Mouse (Mus musculus): ENCODE measurements around the gene 4930556J24Rik. TPM values are rescaled to one million over a fixed set of nuclear protein-coding genes. Genes with fewer than 3 reads are reported as not detected.

4930556J24Rik gene
- total and polyA plus RNA-seq, 2 experiments from 2014 or later: 0.25 TPM; not detected in 1

DNA sequence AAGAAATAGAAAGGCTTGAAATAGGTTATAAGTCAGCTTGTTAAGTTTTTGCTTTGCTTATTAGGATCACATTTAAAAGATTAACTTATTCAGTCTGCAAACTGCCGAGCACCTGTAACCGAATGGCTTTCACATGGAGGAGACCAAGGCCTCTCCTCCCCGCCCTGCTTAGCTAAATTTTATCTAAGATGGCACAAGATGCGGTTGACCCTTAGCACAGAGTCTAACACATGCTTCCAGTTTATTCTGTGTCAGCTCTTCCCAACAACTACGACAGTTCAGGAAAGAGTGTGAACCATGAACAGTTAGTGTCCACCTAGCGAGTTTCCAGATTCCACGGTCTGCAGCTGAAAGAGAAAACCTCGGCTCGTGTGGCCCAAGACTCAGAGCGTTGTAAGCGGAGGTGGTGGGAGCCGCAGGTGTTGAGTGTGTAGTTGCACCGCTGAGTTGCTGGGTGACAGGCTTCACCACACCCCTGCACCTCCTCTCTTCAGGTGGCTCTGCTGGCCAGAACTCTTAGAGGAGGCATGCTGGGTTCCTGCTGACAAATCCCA is 39.2 kb downstream of the 4930556J24Rik start:
- no peak for TF ChIP-seq CTCF (IDR thresholded peaks at IDR 0.05; ENCODE audit: low read depth)
- DNase-seq (ENCODE audit: low spot score) (no peak), ATAC-seq (no peak)
- H3K9ac ChIP-seq (replicated peaks; ENCODE audit: low read length): no peak overlapping the region
- no peak overlapping the region for H3K4me2 ChIP-seq (ENCODE audit: low read depth, low read length)
- no peak overlapping the region for H3K27ac ChIP-seq
- no peaks in the 10 kb centered on the region for H3K36me3 ChIP-seq (ENCODE audit: insufficient read depth, low read length)
- no peaks in the 10 kb centered on the region for H3K27me3 ChIP-seq (ENCODE audit: insufficient read depth, low read length)
- H3K4me3 ChIP-seq (ENCODE audit: low read length): no peak overlapping the region
- 80% methylated on average over 13 of the region's 13 CpGs for WGBS
- no peaks in the 10 kb centered on the region for H3K4me1 ChIP-seq (ENCODE audit: insufficient read depth, low read length)
- no peaks in the 10 kb centered on the region for H3K9me3 ChIP-seq (ENCODE audit: low read length)

DNA sequence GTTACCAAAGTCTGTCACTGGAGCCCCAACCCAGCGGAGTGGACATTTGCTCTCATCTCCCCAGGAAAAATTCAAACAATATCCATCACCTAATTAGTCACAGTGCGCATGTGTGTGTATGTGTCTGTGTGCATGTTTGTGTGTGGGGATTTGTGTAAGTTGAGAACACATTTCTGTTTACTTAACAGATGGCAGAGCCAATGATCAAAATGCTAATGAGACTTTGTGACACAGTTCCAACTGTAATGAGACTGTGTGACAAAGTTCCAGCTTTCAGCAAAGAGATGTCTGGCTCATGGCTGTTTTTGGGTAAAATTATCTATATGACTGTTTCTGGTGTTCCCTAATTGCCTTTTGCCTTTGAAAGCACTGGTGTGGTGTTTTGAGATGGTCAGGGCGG is 40.3 kb downstream of the 4930556J24Rik start:
- Histone ChIP-seq H3K36me3 (ENCODE audit: insufficient read depth, low read length) (no peaks in the 10 kb centered on the region), H3K27me3 (ENCODE audit: insufficient read depth, low read length) (no peaks in the 10 kb centered on the region), H3K9ac (replicated peaks; ENCODE audit: low read length) (no peak overlapping the region), H3K4me2 (ENCODE audit: low read depth, low read length) (no peak overlapping the region), H3K4me3 (ENCODE audit: low read length) (no peak overlapping the region), H3K4me1 (ENCODE audit: insufficient read depth, low read length) (peaks cover 2% of the 10 kb centered on the region; the same call in 1 of the 2 replicates), H3K27ac (no peak overlapping the region), H3K9me3 (ENCODE audit: low read length) (no peaks in the 10 kb centered on the region)
- WGBS: 65% methylated on average over 3 of the region's 3 CpGs
- ATAC-seq (no peak), DNase-seq (ENCODE audit: low spot score) (no peak)
- no peak for TF ChIP-seq CTCF (IDR thresholded peaks at IDR 0.05; ENCODE audit: low read depth)

DNA sequence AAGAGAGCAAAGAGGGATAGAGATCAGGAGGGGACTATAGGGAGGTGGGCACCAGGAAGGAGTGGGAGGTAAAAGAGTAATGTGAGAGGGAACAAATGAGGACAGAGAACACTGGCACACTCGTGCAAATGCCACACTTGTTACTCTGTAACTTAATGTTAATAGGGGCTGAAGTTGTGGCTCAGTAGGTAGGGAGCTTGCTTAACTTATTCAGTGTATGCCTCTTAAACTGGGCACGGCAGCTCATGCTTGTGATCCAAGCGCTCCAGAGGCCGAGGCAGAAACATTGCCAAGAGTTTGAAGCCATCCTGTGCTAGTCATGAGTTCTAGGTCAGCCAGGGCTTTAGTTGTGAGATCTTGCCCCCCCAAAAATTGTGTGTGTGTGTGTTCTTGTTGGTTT is 41.4 kb downstream of the 4930556J24Rik start:
- no peak for TF ChIP-seq CTCF (IDR thresholded peaks at IDR 0.05; ENCODE audit: low read depth)
- no peak for ATAC-seq
- WGBS: 69% methylated on average over 4 of the region's 4 CpGs

DNA sequence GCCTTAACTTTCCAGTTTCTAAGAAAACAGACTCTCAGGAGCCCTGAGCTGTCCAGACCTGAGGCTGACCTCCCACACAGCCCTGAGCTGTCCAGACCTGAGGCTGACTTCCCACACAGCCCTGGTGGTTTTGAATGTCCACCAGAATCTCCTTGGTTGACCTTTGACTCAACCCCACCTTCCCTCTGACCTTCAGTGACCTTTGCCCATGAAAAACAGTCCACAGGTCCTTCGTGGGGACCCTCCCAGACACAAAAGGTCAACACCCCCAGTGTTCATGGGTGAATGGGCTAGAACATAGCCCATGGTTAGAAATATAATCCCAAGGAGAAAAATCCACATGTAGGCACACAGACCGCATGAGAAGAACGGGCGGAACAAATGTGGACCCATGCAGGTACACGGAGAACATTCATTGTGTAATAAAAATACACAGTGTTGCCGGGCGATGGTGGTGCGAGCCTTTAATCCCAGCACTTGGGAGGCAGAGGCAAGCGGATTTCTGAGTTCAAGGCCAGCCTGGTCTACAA is 42.8 kb downstream of the 4930556J24Rik start:
- Histone ChIP-seq H3K9me3 (ENCODE audit: low read length) (no peaks in the 10 kb centered on the region), H3K4me3 (ENCODE audit: low read length) (no peak overlapping the region), H3K9ac (replicated peaks; ENCODE audit: low read length) (no peak overlapping the region), H3K4me1 (ENCODE audit: insufficient read depth, low read length) (peaks cover 5% of the 10 kb centered on the region; the same call in 1 of the 2 replicates), H3K27me3 (ENCODE audit: insufficient read depth, low read length) (no peaks in the 10 kb centered on the region), H3K27ac (no peak overlapping the region), H3K36me3 (ENCODE audit: insufficient read depth, low read length) (no peaks in the 10 kb centered on the region), H3K4me2 (ENCODE audit: low read depth, low read length) (no peak overlapping the region)
- 78% methylated on average over 9 of the region's 9 CpGs for WGBS
- DNase-seq (ENCODE audit: low spot score) (no peak), ATAC-seq (no peak)
- no peak for TF ChIP-seq CTCF (IDR thresholded peaks at IDR 0.05; ENCODE audit: low read depth)

More for the DNA sequence above, 41.4 kb downstream of the 4930556J24Rik start:
- Histone ChIP-seq H3K4me3 (ENCODE audit: low read length) (no peak overlapping the region), H3K27me3 (ENCODE audit: insufficient read depth, low read length) (no peaks in the 10 kb centered on the region), H3K9ac (replicated peaks; ENCODE audit: low read length) (no peak overlapping the region), H3K9me3 (ENCODE audit: low read length) (no peaks in the 10 kb centered on the region), H3K36me3 (ENCODE audit: insufficient read depth, low read length) (no peaks in the 10 kb centered on the region), H3K4me1 (ENCODE audit: insufficient read depth, low read length) (peaks cover 5% of the 10 kb centered on the region; the same call in 1 of the 2 replicates), H3K27ac (no peak overlapping the region), H3K4me2 (ENCODE audit: low read depth, low read length) (no peak overlapping the region)
- no peak for DNase-seq (ENCODE audit: low spot score)

DNA sequence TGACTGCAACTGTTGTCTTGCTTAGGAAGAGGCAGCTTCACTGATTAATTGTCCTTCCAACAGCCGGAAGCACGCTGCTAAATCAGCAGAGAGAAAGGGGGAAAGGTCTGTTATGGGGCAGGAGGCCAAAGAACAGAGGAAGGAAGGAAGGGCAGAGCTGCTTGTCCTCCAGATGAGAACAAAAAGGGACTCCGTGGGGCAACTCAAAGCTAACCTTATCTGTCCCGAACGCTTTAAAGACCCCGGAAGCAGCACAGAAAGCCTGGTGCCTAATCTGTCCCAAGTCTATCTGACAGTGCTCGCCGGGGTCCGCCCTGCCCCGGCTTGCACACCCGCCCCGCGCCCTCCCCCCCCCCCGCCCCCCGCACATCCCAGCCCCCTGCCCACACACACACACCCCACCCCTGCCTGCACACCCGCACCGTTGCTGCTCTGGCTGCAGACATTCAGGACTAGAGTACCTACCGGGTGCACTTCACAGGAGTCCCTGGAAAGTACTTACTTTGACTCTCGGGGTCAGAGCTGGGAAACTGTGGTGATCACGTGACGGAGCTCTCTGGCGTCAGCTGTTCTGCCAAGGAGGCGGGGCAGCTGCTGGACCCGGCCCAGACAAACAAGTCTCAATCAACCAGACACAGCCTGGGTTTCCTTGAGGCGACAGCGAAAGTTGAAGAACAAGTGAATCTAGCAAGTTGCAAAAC is 44.9 kb downstream of the 4930556J24Rik start, which contains the start of gene Tcn2:
Gene Tcn2 (minus strand): TSS at position 649 of the 701 bp plus-strand sequence.
- no peaks in the 10 kb centered on the region for H3K9me3 ChIP-seq (ENCODE audit: low read length)
- H3K4me2 ChIP-seq (ENCODE audit: low read depth, low read length): peak within 1 kb of the TSS; percentile 85
- peak within 1 kb of the TSS; percentile 43 for H3K4me3 ChIP-seq (ENCODE audit: low read length)
- no peak for TF ChIP-seq CTCF (IDR thresholded peaks at IDR 0.05; ENCODE audit: low read depth)
- no peaks in the 10 kb centered on the region for H3K27me3 ChIP-seq (ENCODE audit: insufficient read depth, low read length)
- no peak within 1 kb of the TSS for H3K27ac ChIP-seq
- DNase-seq (ENCODE audit: low spot score) (peak; percentile 81), ATAC-seq (peak; percentile 85)
- WGBS: 0% methylated on average over 18 of the region's 26 CpGs
- peak within 1 kb of the TSS; percentile 51 for H3K9ac ChIP-seq (replicated peaks; ENCODE audit: low read length)
- H3K36me3 ChIP-seq (ENCODE audit: insufficient read depth, low read length): no peaks in the 10 kb centered on the region
- H3K4me1 ChIP-seq (ENCODE audit: insufficient read depth, low read length): peaks cover 5% of the 10 kb centered on the region; the same call in 1 of the 2 replicates

DNA sequence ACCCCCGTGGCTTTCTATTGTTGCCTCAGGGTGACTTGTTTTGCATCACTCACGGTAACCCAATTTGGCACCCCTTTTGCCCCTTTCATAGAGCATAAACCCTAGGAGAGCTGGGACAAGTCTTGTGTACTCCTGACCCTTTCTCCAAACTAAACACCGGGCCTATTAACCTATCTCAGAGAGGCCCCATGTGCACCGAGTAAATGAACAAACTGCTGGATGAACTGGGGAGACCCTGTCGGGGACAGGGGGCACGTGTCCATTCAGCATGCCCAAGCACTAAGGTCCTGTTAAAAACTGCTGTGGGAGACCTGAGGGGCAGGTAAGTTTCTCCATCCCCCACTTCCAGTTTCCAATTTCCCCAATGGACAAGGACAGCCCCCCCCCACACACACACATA is 45.6 kb downstream of the 4930556J24Rik start:
- no peak for TF ChIP-seq CTCF (IDR thresholded peaks at IDR 0.05; ENCODE audit: low read depth)
- peak overlapping the region; percentile 43 for H3K4me3 ChIP-seq (ENCODE audit: low read length)
- ATAC-seq (no peak), DNase-seq (ENCODE audit: low spot score) (no peak)
- no peaks in the 10 kb centered on the region for H3K9me3 ChIP-seq (ENCODE audit: low read length)
- H3K36me3 ChIP-seq (ENCODE audit: insufficient read depth, low read length): no peaks in the 10 kb centered on the region
- peak overlapping the region; percentile 85 for H3K4me2 ChIP-seq (ENCODE audit: low read depth, low read length)
- no peak overlapping the region for H3K27ac ChIP-seq
- peaks cover 5% of the 10 kb centered on the region; the same call in 1 of the 2 replicates for H3K4me1 ChIP-seq (ENCODE audit: insufficient read depth, low read length)
- H3K9ac ChIP-seq (replicated peaks; ENCODE audit: low read length): peak overlapping the region; percentile 51
- H3K27me3 ChIP-seq (ENCODE audit: insufficient read depth, low read length): no peaks in the 10 kb centered on the region
- WGBS: 22% methylated on average over 6 of the region's 6 CpGs
